Mouse (Mus musculus) megakaryocyte, adult 5-6 weeks (primary cell): ENCODE measurements at regions not wholly inside any gene's neighbourhood (a gene's known extent, or its start where the extent isn't known, plus 50 kb on each side); places are given as distances from the start of the nearest gene placed in this dataset.

Experiments
- ATAC-seq: 2 replicates; pipeline ENCODE4 v1.8.0; 2016; ENCODE audit warnings: mild to moderate bottlenecking, inconsistent platforms; ENCODE audit not compliant: poor library complexity, severe bottlenecking

- peak; percentile 96 for ATAC-seq
Observed at GRCm38 (mm10) chr15:52565449-52565851, 1319.3 kb upstream of the Gm7489 start.

DNA sequence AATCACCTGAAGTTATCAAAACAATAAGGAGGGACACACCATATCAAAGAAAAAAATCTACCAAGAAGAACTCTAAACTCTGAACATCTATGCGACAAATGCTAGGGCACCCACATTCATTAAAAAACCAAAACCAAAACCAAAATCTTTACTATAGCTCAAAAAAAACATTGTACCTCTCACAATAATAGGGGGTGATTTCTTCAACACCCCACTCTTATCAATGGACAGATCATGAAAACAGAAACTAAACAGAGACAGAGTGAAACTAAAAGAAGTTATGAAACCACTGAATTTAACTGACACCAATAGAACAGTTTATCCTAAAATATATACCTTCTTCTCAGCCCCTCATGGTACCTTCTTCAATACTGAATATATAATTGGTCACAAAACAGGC is 1314.5 kb upstream of the Gm7489 start:
- ATAC-seq = no peak

GRCm38 (mm10) chr15:52577614-52578013 is 1307.1 kb upstream of the Gm7489 start:
- no peak for ATAC-seq

DNA sequence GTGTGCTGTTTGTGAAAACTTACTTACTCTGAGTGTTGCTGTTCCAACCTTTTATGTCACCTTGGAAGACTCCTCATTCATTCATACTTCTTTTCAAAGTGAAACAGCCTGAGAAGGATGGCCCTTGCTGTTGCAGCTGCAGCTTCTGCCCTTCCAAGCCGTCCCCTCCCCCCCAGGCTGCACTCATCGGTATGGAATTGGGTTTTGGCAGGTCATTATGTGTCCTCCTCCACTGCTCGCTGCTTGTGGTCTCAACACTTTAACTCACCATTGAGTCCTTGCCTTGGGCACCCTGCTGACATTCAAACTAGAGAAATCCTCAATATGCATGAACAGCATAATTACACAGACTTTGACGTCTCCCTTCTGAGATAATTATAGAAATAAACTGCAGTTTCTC is 1295.3 kb upstream of the Gm7489 start:
- ATAC-seq = no peak

DNA sequence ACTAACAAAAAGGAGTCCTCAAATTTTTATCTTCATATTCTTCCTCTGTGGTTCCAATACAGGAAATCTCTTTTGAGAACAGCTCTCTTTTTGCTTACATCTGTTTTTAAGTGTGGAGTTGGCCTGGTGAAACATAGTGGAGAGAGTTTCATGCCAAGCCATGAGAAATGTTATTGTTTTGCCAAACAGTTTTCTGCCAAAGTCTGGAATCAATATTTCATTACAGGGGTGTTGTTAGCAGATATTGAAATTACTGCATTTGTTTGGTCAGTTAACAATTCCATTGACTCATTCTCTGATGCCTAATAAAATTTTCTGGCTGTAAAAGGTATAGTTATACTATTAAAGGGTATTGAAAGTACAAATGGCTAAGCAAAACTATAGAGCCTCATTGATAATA is 1285.2 kb upstream of the Gm7489 start:
- ATAC-seq = no peak

- no peak for ATAC-seq
Observed at GRCm38 (mm10) chr15:52599957-52600356, 1284.7 kb upstream of the Gm7489 start.

- ATAC-seq = no peak
Observed at GRCm38 (mm10) chr15:52639790-52640189, 1244.9 kb upstream of the Gm7489 start.

- ATAC-seq = no peak
Observed at GRCm38 (mm10) chr15:52645961-52646360, 1238.7 kb upstream of the Gm7489 start.

DNA sequence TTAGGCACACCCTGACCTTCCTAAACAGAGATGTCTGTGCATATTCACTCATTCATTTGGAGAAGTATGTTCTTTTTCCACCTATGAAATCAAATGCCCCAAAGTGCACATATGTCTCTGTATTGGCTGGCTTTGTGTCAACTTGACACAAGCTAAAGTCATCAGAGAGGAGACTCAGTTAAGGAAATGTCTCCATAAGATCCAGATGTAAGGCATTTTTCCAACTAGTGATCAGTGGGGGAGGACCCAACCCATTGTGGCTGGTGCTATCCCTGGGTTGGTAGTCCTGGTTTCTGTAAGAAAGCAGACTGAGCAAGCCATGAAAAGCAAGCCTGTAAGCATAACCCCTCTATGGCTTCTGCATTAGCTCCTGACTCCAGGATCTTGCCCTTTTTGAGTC is 1226.8 kb upstream of the Gm7489 start:
- no peak for ATAC-seq
